Mouse (Mus musculus): ENCODE results near the gene Ifna12. TPM values are rescaled to one million over a fixed set of nuclear protein-coding genes. Genes with fewer than 3 reads are reported as not detected.
"Not testable (repeated sequence)": the region's sequence is repeated elsewhere in the genome, so short reads cannot be mapped to it uniquely, and the experiment has no call there.

Gene Ifna12
- not detected for total RNA-seq (2021)
- long read RNA-seq, experiment 1 = 0 reads
- long read RNA-seq, experiment 2 = 0 reads

GRCm38 (mm10) chr4:88603276-88603675 lies at the start of gene Ifna12:
Ifna12 (minus strand) TSS chr4:88603376.
- DNase-seq (ENCODE audit: low spot score in 2 of 2) = no peak

- DNase-seq (ENCODE audit: low spot score in 2 of 2) = no peak
Measured at GRCm38 (mm10) chr4:88644359-88644758, 41.2 kb upstream of the Ifna12 start, which contains the start of gene Ifna13. Ifna13 (minus strand) TSS chr4:88644459.

- no peak for DNase-seq (ENCODE audit: low spot score in 2 of 2)
Measured at GRCm38 (mm10) chr4:88642526-88642925, 39.4 kb upstream of the Ifna12 start.

GRCm38 (mm10) chr4:88641077-88641831 lies 38.1 kb upstream of the Ifna12 start:
- DNase-seq (ENCODE audit: low spot score in 2 of 2) = peak; percentile 81 to 96

- DNase-seq (ENCODE audit: low spot score in 2 of 2) = no peak
Measured at GRCm38 (mm10) chr4:88640704-88641076, 37.5 kb upstream of the Ifna12 start.

- DNase-seq (ENCODE audit: low spot score in 2 of 2) = no peak
Measured at GRCm38 (mm10) chr4:88634311-88634710, 31.1 kb upstream of the Ifna12 start, which contains the start of gene C87499. C87499 (minus strand) TSS chr4:88634411.

- no peak for DNase-seq (ENCODE audit: low spot score in 2 of 2)
Measured at GRCm38 (mm10) chr4:88592285-88592684, 10.9 kb downstream of the Ifna12 start, which contains the start of gene Ifna9. Ifna9 (minus strand) TSS chr4:88592385.

GRCm38 (mm10) chr4:88571698-88572097 lies 31.5 kb downstream of the Ifna12 start, which contains the start of gene Ifna14:
Ifna14 (minus strand) TSS chr4:88571798.
- no peak for DNase-seq (ENCODE audit: low spot score in 2 of 2)

GRCm38 (mm10) chr4:88561791-88562190 lies 41.4 kb downstream of the Ifna12 start:
- DNase-seq (ENCODE audit: low spot score in 2 of 2) = no peak

GRCm38 (mm10) chr4:88558145-88558544 lies 45.0 kb downstream of the Ifna12 start, which contains the start of gene Ifna15:
Ifna15 (minus strand) TSS chr4:88558245.
- DNase-seq (ENCODE audit: low spot score in 2 of 2) = not testable (repeated sequence)

Other genes with a start within 250 kb of the Ifna12 start
- gene Hacd4, start 164.4 kb downstream of the Ifna12 start, total RNA-seq (2021) = 1 to 10 TPM; 6.5 to 8.4 TPM
- gene Ifnb1, start 80.6 kb downstream of the Ifna12 start, total RNA-seq (2021) = not detected
- not detected for gene Ifna15, start 45.1 kb downstream of the Ifna12 start, total RNA-seq (2021)
- not detected for gene Ifna14, start 31.6 kb downstream of the Ifna12 start, total RNA-seq (2021)
- gene Ifna9, start 11.0 kb downstream of the Ifna12 start, total RNA-seq (2021) = not detected
- gene C87499, start 31.0 kb upstream of the Ifna12 start, total RNA-seq (2021) = not detected
- gene Ifna13, start 41.1 kb upstream of the Ifna12 start, total RNA-seq (2021) = not detected
- gene Ifna16, start 73.5 kb upstream of the Ifna12 start, total RNA-seq (2021) = not detected
- gene Ifna2, start 80.5 kb upstream of the Ifna12 start, total RNA-seq (2021) = not detected
- gene Ifnab, start 88.0 kb upstream of the Ifna12 start, total RNA-seq (2021) = not detected
- gene Gm26566, start 118.4 kb upstream of the Ifna12 start, total RNA-seq (2021) = under 1 TPM; 0.31 to 0.48 TPM
- gene Klhl9, start 119.1 kb upstream of the Ifna12 start, total RNA-seq (2021) = 10 to 100 TPM; 85.2 to 88.5 TPM
- gene Gm13271, start 151.5 kb upstream of the Ifna12 start, total RNA-seq (2021) = not detected
- not detected for gene Gm13283, start 156.7 kb upstream of the Ifna12 start, total RNA-seq (2021)
- gene Gm13290, start 170.5 kb upstream of the Ifna12 start, total RNA-seq (2021) = not detected
- not detected for gene Gm13289, start 173.5 kb upstream of the Ifna12 start, total RNA-seq (2021)
- not detected for gene Gm13272, start 176.5 kb upstream of the Ifna12 start, total RNA-seq (2021)
- not detected for gene Ifnz, start 178.8 kb upstream of the Ifna12 start, total RNA-seq (2021)
- gene Gm13276, start 182.3 kb upstream of the Ifna12 start, total RNA-seq (2021) = not detected
- not detected for gene Gm13277, start 185.3 kb upstream of the Ifna12 start, total RNA-seq (2021)
- gene Gm13278, start 188.2 kb upstream of the Ifna12 start, total RNA-seq (2021) = not detected
- gene Gm13275, start 191.1 kb upstream of the Ifna12 start, total RNA-seq (2021) = not detected
- not detected for gene Gm13279, start 194.0 kb upstream of the Ifna12 start, total RNA-seq (2021)
- gene Gm13285, start 196.3 kb upstream of the Ifna12 start, total RNA-seq (2021) = under 1 TPM in 1 of 2 experiments, not detected in 1; 0.50 TPM
- not detected for gene Gm13287, start 199.9 kb upstream of the Ifna12 start, total RNA-seq (2021)
- gene Gm13288, start 202.2 kb upstream of the Ifna12 start, total RNA-seq (2021) = not detected
- not detected for gene Ifna7, start 212.9 kb upstream of the Ifna12 start, total RNA-seq (2021)
- gene Ifna11, start 216.6 kb upstream of the Ifna12 start, total RNA-seq (2021) = not detected
- not detected for gene Ifna6, start 224.0 kb upstream of the Ifna12 start, total RNA-seq (2021)
- not detected for gene Ifna5, start 232.1 kb upstream of the Ifna12 start, total RNA-seq (2021)
- gene Ifna4, start 238.5 kb upstream of the Ifna12 start, total RNA-seq (2021) = not detected
- not detected for gene Ifna1, start 246.7 kb upstream of the Ifna12 start, total RNA-seq (2021)